Mouse (Mus musculus): Measurements from ENCODE around the gene Gsc2. TPM values are rescaled to one million over a fixed set of nuclear protein-coding genes. Genes with fewer than 3 reads are reported as not detected.
A peak's percentile ranks its signal among the peaks of the same experiment; 100 is the strongest.

The Gsc2 gene
- polyA plus RNA-seq, 1 experiment from 2014 or later: not detected

- H3K36me3 ChIP-seq (ENCODE audit: control insufficient read depth, insufficient read depth, low read length): no peaks in the 10 kb centered on the region
- H3K27me3 ChIP-seq (ENCODE audit: control insufficient read depth, insufficient read depth, low read length): no peaks in the 10 kb centered on the region
- 30% methylated on average over 9 of the region's 9 CpGs for WGBS
- no peak overlapping the region; the same call in 1 of the 2 replicates for H3K9ac ChIP-seq (ENCODE audit: low read length)
- no peaks in the 10 kb centered on the region for H3K9me3 ChIP-seq (replicated peaks; ENCODE audit: control insufficient read depth, low read length)
- no peak overlapping the region for H3K4me2 ChIP-seq (ENCODE audit: low read depth, low read length)
- ATAC-seq (ENCODE audit: insufficient read depth, low FRiP score): peak; percentile 78
- peaks cover 9% of the 10 kb centered on the region for H3K4me1 ChIP-seq (ENCODE audit: control insufficient read depth, insufficient read depth, low read length)
- peak overlapping the region; percentile 83 for H3K27ac ChIP-seq (ENCODE audit: low read length)
- H3K4me3 ChIP-seq (replicated peaks; ENCODE audit: low read length): no peak overlapping the region
These were observed 24.4 kb upstream of the Gsc2 start for GRCm38 (mm10) chr16:17939255-17939751.

DNA sequence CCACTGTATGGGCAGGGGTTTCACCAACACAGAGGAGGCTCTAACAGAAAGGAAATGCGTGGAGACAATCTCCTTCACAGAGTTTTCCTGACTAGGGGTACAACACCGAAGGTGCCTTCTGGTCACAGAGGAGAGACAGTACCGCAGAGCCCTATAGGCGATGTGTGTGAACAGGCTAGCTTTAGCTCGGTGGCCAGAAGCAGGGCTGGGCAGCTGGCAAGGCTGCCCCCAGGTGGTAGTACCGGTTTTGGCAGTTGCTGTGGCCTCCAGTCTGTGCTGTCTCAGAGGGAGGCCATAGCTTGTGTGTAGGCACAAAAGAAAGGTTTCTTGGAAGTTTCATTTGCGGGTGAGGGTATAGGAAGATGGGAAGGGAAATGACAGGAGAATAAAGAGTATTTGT, 24.0 kb upstream of the Gsc2 start:
- H3K4me2 ChIP-seq (ENCODE audit: low read depth, low read length): peak overlapping the region; percentile 28
- no peaks in the 10 kb centered on the region for H3K27me3 ChIP-seq (ENCODE audit: control insufficient read depth, insufficient read depth, low read length)
- H3K4me1 ChIP-seq (ENCODE audit: control insufficient read depth, insufficient read depth, low read length): peaks cover 9% of the 10 kb centered on the region
- peak overlapping the region; percentile 83 for H3K27ac ChIP-seq (ENCODE audit: low read length)
- no peak overlapping the region for H3K4me3 ChIP-seq (replicated peaks; ENCODE audit: low read length)
- no peaks in the 10 kb centered on the region for H3K9me3 ChIP-seq (replicated peaks; ENCODE audit: control insufficient read depth, low read length)
- peak; percentile 92 for ATAC-seq (ENCODE audit: insufficient read depth, low FRiP score)
- 6% methylated on average over 7 of the region's 7 CpGs for WGBS
- H3K9ac ChIP-seq (ENCODE audit: low read length): no peak overlapping the region
- no peaks in the 10 kb centered on the region for H3K36me3 ChIP-seq (ENCODE audit: control insufficient read depth, insufficient read depth, low read length)

DNA sequence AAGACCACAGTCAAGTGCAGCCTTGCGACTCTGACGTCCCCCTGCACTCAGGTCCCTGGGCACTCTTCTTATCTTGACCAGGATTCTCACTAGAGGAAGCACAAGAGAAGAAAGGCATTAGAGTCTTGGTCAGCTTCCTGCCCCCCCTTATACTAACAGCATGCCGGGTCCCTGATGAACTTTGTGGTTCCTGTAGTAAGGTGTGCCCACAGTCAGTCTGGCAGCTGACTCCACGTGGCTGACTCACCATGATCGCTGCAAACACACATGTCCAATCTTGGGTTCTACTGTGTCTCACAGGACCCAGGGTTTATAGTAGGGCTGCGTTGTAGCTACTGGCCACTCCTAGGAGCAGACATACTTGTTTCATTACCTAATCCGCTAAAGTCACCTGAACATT, 23.3 kb upstream of the Gsc2 start:
- Histone ChIP-seq H3K4me1 (ENCODE audit: control insufficient read depth, insufficient read depth, low read length) (peaks cover 9% of the 10 kb centered on the region), H3K4me2 (ENCODE audit: low read depth, low read length) (no peak overlapping the region), H3K4me3 (replicated peaks; ENCODE audit: low read length) (no peak overlapping the region), H3K27ac (ENCODE audit: low read length) (peak overlapping the region; percentile 83; the same call in 1 of the 2 replicates), H3K9ac (ENCODE audit: low read length) (no peak overlapping the region), H3K27me3 (ENCODE audit: control insufficient read depth, insufficient read depth, low read length) (no peaks in the 10 kb centered on the region), H3K36me3 (ENCODE audit: control insufficient read depth, insufficient read depth, low read length) (no peaks in the 10 kb centered on the region), H3K9me3 (replicated peaks; ENCODE audit: control insufficient read depth, low read length) (no peaks in the 10 kb centered on the region)
- peak; percentile 35; the same call in 1 of the 2 replicates for ATAC-seq (ENCODE audit: insufficient read depth, low FRiP score)
- WGBS: 58% methylated on average over 7 of the region's 7 CpGs

- Histone ChIP-seq H3K4me2 (ENCODE audit: low read depth, low read length) (no peak overlapping the region), H3K9me3 (replicated peaks; ENCODE audit: control insufficient read depth, low read length) (no peaks in the 10 kb centered on the region), H3K27ac (ENCODE audit: low read length) (no peak overlapping the region; the same call in 1 of the 2 replicates), H3K9ac (ENCODE audit: low read length) (no peak overlapping the region), H3K4me3 (replicated peaks; ENCODE audit: low read length) (no peak overlapping the region), H3K4me1 (ENCODE audit: control insufficient read depth, insufficient read depth, low read length) (peaks cover 9% of the 10 kb centered on the region), H3K27me3 (ENCODE audit: control insufficient read depth, insufficient read depth, low read length) (no peaks in the 10 kb centered on the region), H3K36me3 (ENCODE audit: control insufficient read depth, insufficient read depth, low read length) (no peaks in the 10 kb centered on the region)
- WGBS: 78% methylated on average over 10 of the region's 10 CpGs
- no peak for ATAC-seq (ENCODE audit: insufficient read depth, low FRiP score)
These were observed 21.9 kb upstream of the Gsc2 start for GRCm38 (mm10) chr16:17936776-17937175.

GRCm38 (mm10) chr16:17934445-17934910, 19.6 kb upstream of the Gsc2 start:
- 63% methylated on average over 3 of the region's 3 CpGs for WGBS
- Histone ChIP-seq H3K4me1 (ENCODE audit: control insufficient read depth, insufficient read depth, low read length) (peaks cover 8% of the 10 kb centered on the region), H3K9me3 (replicated peaks; ENCODE audit: control insufficient read depth, low read length) (no peaks in the 10 kb centered on the region), H3K9ac (ENCODE audit: low read length) (no peak overlapping the region), H3K36me3 (ENCODE audit: control insufficient read depth, insufficient read depth, low read length) (no peaks in the 10 kb centered on the region), H3K27ac (ENCODE audit: low read length) (no peak overlapping the region), H3K4me3 (replicated peaks; ENCODE audit: low read length) (no peak overlapping the region), H3K4me2 (ENCODE audit: low read depth, low read length) (no peak overlapping the region), H3K27me3 (ENCODE audit: control insufficient read depth, insufficient read depth, low read length) (no peaks in the 10 kb centered on the region)
- ATAC-seq (ENCODE audit: insufficient read depth, low FRiP score): no peak

DNA sequence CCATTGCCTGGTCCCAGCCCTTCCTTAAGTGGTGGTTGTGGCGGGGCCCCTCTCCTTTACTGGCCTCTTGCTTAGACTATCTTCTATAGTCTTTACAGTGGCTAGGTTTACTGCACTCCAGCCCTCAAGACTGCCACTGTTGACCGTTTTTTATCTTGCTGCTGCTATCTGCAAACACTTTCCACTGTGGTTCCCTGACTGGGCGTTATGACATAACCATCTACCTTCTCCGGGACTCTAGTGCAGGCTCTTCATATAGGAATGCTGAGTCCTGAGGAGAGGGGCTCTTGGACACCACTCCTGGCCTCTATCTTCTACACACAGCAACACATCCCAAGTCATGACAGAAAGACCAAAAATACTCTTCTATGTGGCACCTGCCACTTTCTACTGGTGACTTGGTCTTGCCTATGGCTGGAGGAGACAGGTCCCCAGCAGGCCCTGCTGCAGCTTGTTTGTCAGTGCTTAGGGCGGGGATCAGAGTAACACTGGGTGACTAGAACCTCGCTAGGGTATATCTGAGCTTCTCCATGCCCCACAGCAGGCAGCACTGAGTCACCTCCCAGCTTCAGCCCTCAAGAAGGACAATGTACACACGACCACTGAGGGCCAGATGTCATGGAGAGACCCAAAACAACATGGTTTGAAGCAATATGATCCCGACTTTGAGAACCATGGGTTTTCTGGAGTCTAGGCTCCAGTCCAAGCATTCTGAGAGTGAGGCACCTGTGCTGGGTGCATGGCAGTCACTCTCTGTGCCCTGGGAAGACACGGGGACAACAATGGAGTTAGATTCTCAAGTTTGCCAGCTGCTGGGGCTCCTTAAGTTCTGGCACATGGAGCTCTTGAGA, 19.0 kb upstream of the Gsc2 start:
- no peak overlapping the region for H3K4me2 ChIP-seq (ENCODE audit: low read depth, low read length)
- no peak overlapping the region for H3K4me3 ChIP-seq (replicated peaks; ENCODE audit: low read length)
- H3K9ac ChIP-seq (ENCODE audit: low read length): no peak overlapping the region
- H3K27me3 ChIP-seq (ENCODE audit: control insufficient read depth, insufficient read depth, low read length): no peaks in the 10 kb centered on the region
- WGBS: 65% methylated on average over 9 of the region's 9 CpGs
- H3K36me3 ChIP-seq (ENCODE audit: control insufficient read depth, insufficient read depth, low read length): no peaks in the 10 kb centered on the region
- no peak overlapping the region for H3K27ac ChIP-seq (ENCODE audit: low read length)
- ATAC-seq (ENCODE audit: insufficient read depth, low FRiP score): no peak
- H3K4me1 ChIP-seq (ENCODE audit: control insufficient read depth, insufficient read depth, low read length): peaks cover 8% of the 10 kb centered on the region
- no peaks in the 10 kb centered on the region for H3K9me3 ChIP-seq (replicated peaks; ENCODE audit: control insufficient read depth, low read length)

GRCm38 (mm10) chr16:17931906-17932460, 17.1 kb upstream of the Gsc2 start:
- Histone ChIP-seq H3K4me2 (ENCODE audit: low read depth, low read length) (no peak overlapping the region), H3K27me3 (ENCODE audit: control insufficient read depth, insufficient read depth, low read length) (no peaks in the 10 kb centered on the region), H3K36me3 (ENCODE audit: control insufficient read depth, insufficient read depth, low read length) (no peaks in the 10 kb centered on the region), H3K27ac (ENCODE audit: low read length) (no peak overlapping the region), H3K4me1 (ENCODE audit: control insufficient read depth, insufficient read depth, low read length) (peaks cover 10% of the 10 kb centered on the region), H3K4me3 (replicated peaks; ENCODE audit: low read length) (no peak overlapping the region), H3K9me3 (replicated peaks; ENCODE audit: control insufficient read depth, low read length) (no peaks in the 10 kb centered on the region), H3K9ac (ENCODE audit: low read length) (no peak overlapping the region)
- WGBS: 79% methylated on average over 5 of the region's 5 CpGs
- ATAC-seq (ENCODE audit: insufficient read depth, low FRiP score): no peak

GRCm38 (mm10) chr16:17929631-17930030, 14.8 kb upstream of the Gsc2 start:
- ATAC-seq (ENCODE audit: insufficient read depth, low FRiP score): no peak
- WGBS: 66% methylated on average over 2 of the region's 2 CpGs
- no peaks in the 10 kb centered on the region for H3K9me3 ChIP-seq (replicated peaks; ENCODE audit: control insufficient read depth, low read length)
- no peak overlapping the region for H3K9ac ChIP-seq (ENCODE audit: low read length)
- no peak overlapping the region for H3K4me3 ChIP-seq (replicated peaks; ENCODE audit: low read length)
- no peak overlapping the region for H3K27ac ChIP-seq (ENCODE audit: low read length)
- H3K4me1 ChIP-seq (ENCODE audit: control insufficient read depth, insufficient read depth, low read length): peaks cover 15% of the 10 kb centered on the region
- peaks cover 8% of the 10 kb centered on the region; the same call in 1 of the 2 replicates for H3K36me3 ChIP-seq (ENCODE audit: control insufficient read depth, insufficient read depth, low read length)
- H3K27me3 ChIP-seq (ENCODE audit: control insufficient read depth, insufficient read depth, low read length): no peaks in the 10 kb centered on the region
- H3K4me2 ChIP-seq (ENCODE audit: low read depth, low read length): no peak overlapping the region

DNA sequence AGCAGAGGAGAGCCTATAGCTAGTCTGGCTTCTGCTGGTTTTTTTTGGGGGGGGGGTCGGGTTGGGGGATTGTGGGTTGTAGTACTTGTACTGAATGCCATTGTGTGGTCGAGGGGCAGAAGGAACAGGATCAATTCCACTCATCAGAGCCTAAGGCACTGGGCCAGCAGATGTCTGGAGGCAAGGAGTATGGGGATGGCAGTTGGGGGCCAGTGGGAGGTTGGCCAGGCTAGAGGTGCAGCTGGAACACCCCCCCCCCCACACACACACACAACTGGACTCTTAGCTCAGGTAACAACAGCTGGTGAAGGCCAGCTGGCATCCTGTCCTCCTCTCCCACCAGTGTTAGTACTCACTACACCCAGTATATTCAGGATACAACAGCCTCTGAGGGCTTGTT, 14.4 kb upstream of the Gsc2 start:
- Histone ChIP-seq H3K27ac (ENCODE audit: low read length) (peak overlapping the region; percentile 88), H3K4me1 (ENCODE audit: control insufficient read depth, insufficient read depth, low read length) (peaks cover 15% of the 10 kb centered on the region), H3K4me3 (replicated peaks; ENCODE audit: low read length) (no peak overlapping the region), H3K36me3 (ENCODE audit: control insufficient read depth, insufficient read depth, low read length) (peaks cover 8% of the 10 kb centered on the region; the same call in 1 of the 2 replicates), H3K9ac (ENCODE audit: low read length) (no peak overlapping the region), H3K27me3 (ENCODE audit: control insufficient read depth, insufficient read depth, low read length) (no peaks in the 10 kb centered on the region), H3K4me2 (ENCODE audit: low read depth, low read length) (0 out of 2 replicates have a peak overlapping the region, but pooled peaks have one; percentile 97), H3K9me3 (replicated peaks; ENCODE audit: control insufficient read depth, low read length) (no peaks in the 10 kb centered on the region)
- no peak for ATAC-seq (ENCODE audit: insufficient read depth, low FRiP score)
- WGBS: 23% methylated on average over 2 of the region's 2 CpGs

Measured in stomach, embryonic 16.5 days (tissue).